Mouse (Mus musculus) gastrocnemius, postnatal 10 days (tissue): Measurements from ENCODE around the gene Tmem104. TPM values are rescaled to one million over a fixed set of nuclear protein-coding genes. Genes with fewer than 3 reads are reported as not detected.
A peak's percentile ranks its signal among the peaks of the same experiment; 100 is the strongest.

Source experiments
- DNase-seq: peaks from one replicate; pipeline ENCODE4 v3.0.0; 2021; ENCODE audit warnings: mixed read lengths
- long read RNA-seq, 2 experiments: library from polyadenylated mRNA; stranded (forward); transcript quantifications; one replicate each; pipeline ENCODE4 v2.0.0; 2021
- total RNA-seq, 2 experiments: library from RNA; stranded (reverse); gene quantifications; 2 replicates each; pipeline ENCODE4 v1.2.3; 2021

Gene Tmem104
- total RNA-seq, result 1 to 10 TPM; 3.9 to 6.4 TPM
- long read RNA-seq, experiment 1, full-length matches to known transcripts, result 10 of 11 reads
- long read RNA-seq, experiment 1, partial matches to known transcripts, result 0 of 11 reads
- long read RNA-seq, experiment 1, other reads (novel, unspliced or antisense), result 1 of 11 reads
- long read RNA-seq, experiment 2, full-length matches to known transcripts, result 3 of 7 reads
- long read RNA-seq, experiment 2, partial matches to known transcripts, result 4 of 7 reads
- long read RNA-seq, experiment 2, other reads (novel, unspliced or antisense), result 0 of 7 reads

- DNase-seq, result peak; percentile 100
Measured at GRCm38 (mm10) chr11:115187224-115187639, at the start of gene Tmem104. TSS of gene Tmem104 (plus strand) at chr11:115187487.

- DNase-seq, result no peak
Measured at GRCm38 (mm10) chr11:115138597-115139262, 48.6 kb upstream of the Tmem104 start.

GRCm38 (mm10) chr11:115141970-115142369 lies 45.3 kb upstream of the Tmem104 start:
- DNase-seq, result no peak

GRCm38 (mm10) chr11:115147813-115148212 lies 39.5 kb upstream of the Tmem104 start:
- no peak for DNase-seq

GRCm38 (mm10) chr11:115150741-115151254 lies 36.5 kb upstream of the Tmem104 start:
- no peak for DNase-seq

GRCm38 (mm10) chr11:115151755-115152429 lies 35.4 kb upstream of the Tmem104 start:
- DNase-seq, result no peak

- no peak for DNase-seq
Measured at GRCm38 (mm10) chr11:115153088-115153487, 34.2 kb upstream of the Tmem104 start.

- DNase-seq, result peak; percentile 71
Measured at GRCm38 (mm10) chr11:115153699-115154292, 33.5 kb upstream of the Tmem104 start.

GRCm38 (mm10) chr11:115155053-115155634 lies 32.1 kb upstream of the Tmem104 start:
- DNase-seq, result no peak

GRCm38 (mm10) chr11:115157933-115158719 lies 29.2 kb upstream of the Tmem104 start:
- DNase-seq, result no peak

- DNase-seq, result peak; percentile 76
Measured at GRCm38 (mm10) chr11:115160016-115160797, 27.1 kb upstream of the Tmem104 start.

GRCm38 (mm10) chr11:115160883-115161577 lies 26.3 kb upstream of the Tmem104 start:
- peak; percentile 90 for DNase-seq

- DNase-seq, result no peak
Measured at GRCm38 (mm10) chr11:115161578-115162204, 25.6 kb upstream of the Tmem104 start.

GRCm38 (mm10) chr11:115162205-115162601 lies 25.1 kb upstream of the Tmem104 start:
- no peak for DNase-seq

GRCm38 (mm10) chr11:115162832-115163480 lies 24.3 kb upstream of the Tmem104 start, which contains the start of gene Slc9a3r1:
TSS of gene Slc9a3r1 (plus strand) at chr11:115163341.
- peak; percentile 97 for DNase-seq

- peak; percentile 48 for DNase-seq
Measured at GRCm38 (mm10) chr11:115163568-115164150, 23.6 kb upstream of the Tmem104 start.

GRCm38 (mm10) chr11:115164341-115164975 lies 22.8 kb upstream of the Tmem104 start:
- DNase-seq, result no peak

- no peak for DNase-seq
Measured at GRCm38 (mm10) chr11:115164976-115165374, 22.3 kb upstream of the Tmem104 start.
